Mouse (Mus musculus): ENCODE data around the gene Nbea.

- TF ChIP-seq POLR2A (IDR thresholded peaks at IDR 0.05; ENCODE audit: low read depth, low read length) (no peak), CTCF (conservative IDR thresholded peaks at IDR 0.05; ENCODE audit: insufficient read depth, insufficient read length, low read depth, low read length) (no peak)
Observed at GRCm38 (mm10) chr3:55686993-55687392, 496.5 kb downstream of the Nbea start.
